Mouse (Mus musculus) forebrain, embryonic 14.5 days (tissue): ENCODE measurements at regions not wholly inside any gene's neighbourhood (a gene's known extent, or its start where the extent isn't known, plus 50 kb on each side); places are given as distances from the start of the nearest gene placed in this dataset.

Source experiments
- ATAC-seq: fragments of 200-750 bp; cut with Nextera tagmentation; 2 replicates; pipeline ENCODE4 v1.8.0; 2017; ENCODE audit warnings: mild to moderate bottlenecking, moderate library complexity
- DNase-seq: peaks from one replicate; pipeline ENCODE4 v3.0.0-alpha.2; 2015; ENCODE audit warnings: low spot score
- H3K27ac ChIP-seq: fragments of 300-500 bp; sonication (generic); 2 replicates; pipeline ENCODE4 v1.5.1; 2014; ENCODE audit warnings: low read depth, mild to moderate bottlenecking, control low read depth, low read length, moderate library complexity
- H3K27me3 ChIP-seq: fragments of 300-500 bp; sonication (generic); replicated peaks from 2 replicates; pipeline ENCODE4 v1.6.1; 2014; ENCODE audit warnings: low read length, control low read depth, mixed read lengths; ENCODE audit not compliant: control insufficient read depth, insufficient read depth
- H3K36me3 ChIP-seq: fragments of 300-500 bp; sonication (generic); 2 replicates; pipeline ENCODE4 v1.6.1; 2014; ENCODE audit warnings: low read length, control low read depth; ENCODE audit not compliant: control insufficient read depth, insufficient read depth
- H3K4me1 ChIP-seq: fragments of 300-500 bp; sonication (generic); 2 replicates; pipeline ENCODE4 v1.6.1; 2014; ENCODE audit warnings: antibody characterized with exemption, low read length, control low read depth; ENCODE audit not compliant: control insufficient read depth, insufficient read depth
- H3K4me2 ChIP-seq: fragments of 300-500 bp; sonication (generic); 2 replicates; pipeline ENCODE4 v1.6.1; 2014; ENCODE audit warnings: mild to moderate bottlenecking, control low read depth, low read length
- H3K4me3 ChIP-seq: fragments of 300-500 bp; sonication (generic); 2 replicates; pipeline ENCODE4 v1.5.1; 2014; ENCODE audit warnings: low read depth, low read length, control low read depth
- H3K9ac ChIP-seq: fragments of 300-500 bp; sonication (generic); 2 replicates; pipeline ENCODE4 v1.6.1; 2014; ENCODE audit warnings: mild to moderate bottlenecking, low read length, control low read depth, moderate library complexity
- H3K9me3 ChIP-seq: fragments of 300-500 bp; sonication (generic); replicated peaks from 2 replicates; pipeline ENCODE4 v1.6.1; 2016; ENCODE audit warnings: low read length, control low read depth, mixed read lengths; ENCODE audit not compliant: control insufficient read depth
- whole genome bisulfite sequencing: fragments of 180-500 bp; shearing (Covaris S2); extraction: QIAGEN DNeasy Blood & Tissue Kit; methylation state at CpG from one replicate; pipeline ENCODE4 v1.1.7; 2014; 5-methylcytosine and 5-hydroxymethylcytosine counted together

GRCm38 (mm10) chr8:10931266-10931665, 77.0 kb downstream of the Irs2 start:
- no peak overlapping the region for H3K9ac ChIP-seq
- H3K4me2 ChIP-seq, result no peak overlapping the region
- no peak overlapping the region for H3K4me3 ChIP-seq
- H3K27ac ChIP-seq, result no peak overlapping the region
- 88% methylated on average over 4 of the region's 4 CpGs for WGBS
- no peaks in the 10 kb centered on the region for H3K27me3 ChIP-seq
- peaks cover 21% of the 10 kb centered on the region for H3K4me1 ChIP-seq
- no peaks in the 10 kb centered on the region for H3K36me3 ChIP-seq
- H3K9me3 ChIP-seq, result no peaks in the 10 kb centered on the region
- no peak for ATAC-seq
- DNase-seq, result no peak

GRCm38 (mm10) chr8:10928836-10929235, 79.4 kb downstream of the Irs2 start:
- no peak overlapping the region for H3K4me3 ChIP-seq
- H3K4me2 ChIP-seq, result no peak overlapping the region
- H3K9ac ChIP-seq, result no peak overlapping the region
- peaks cover 41% of the 10 kb centered on the region for H3K4me1 ChIP-seq
- DNase-seq (peak; percentile 29), ATAC-seq (no peak)
- 71% methylated on average over 3 of the region's 3 CpGs for WGBS
- no peaks in the 10 kb centered on the region for H3K9me3 ChIP-seq
- H3K27me3 ChIP-seq, result no peaks in the 10 kb centered on the region
- peak overlapping the region; percentile 34; the same call in 1 of the 2 replicates for H3K27ac ChIP-seq
- no peaks in the 10 kb centered on the region for H3K36me3 ChIP-seq

GRCm38 (mm10) chr8:10928342-10928794, 79.9 kb downstream of the Irs2 start:
- H3K36me3 ChIP-seq, result no peaks in the 10 kb centered on the region
- ATAC-seq (peak; percentile 18; the same call in 1 of the 2 replicates), DNase-seq (peak; percentile 65)
- 50% methylated on average over 17 of the region's 17 CpGs for WGBS
- no peaks in the 10 kb centered on the region for H3K9me3 ChIP-seq
- no peak overlapping the region; the same call in 1 of the 2 replicates for H3K27ac ChIP-seq
- no peak overlapping the region for H3K4me2 ChIP-seq
- H3K4me1 ChIP-seq, result peaks cover 46% of the 10 kb centered on the region
- H3K27me3 ChIP-seq, result no peaks in the 10 kb centered on the region
- no peak overlapping the region for H3K4me3 ChIP-seq
- no peak overlapping the region for H3K9ac ChIP-seq

- Histone ChIP-seq H3K9ac (no peak overlapping the region), H3K27me3 (no peaks in the 10 kb centered on the region), H3K27ac (no peak overlapping the region), H3K4me3 (no peak overlapping the region), H3K9me3 (no peaks in the 10 kb centered on the region), H3K36me3 (no peaks in the 10 kb centered on the region), H3K4me2 (no peak overlapping the region), H3K4me1 (peaks cover 54% of the 10 kb centered on the region)
- DNase-seq (no peak), ATAC-seq (no peak)
- WGBS, result 59% methylated on average over 3 of the region's 3 CpGs
Observed at GRCm38 (mm10) chr8:10927187-10927586, 81.1 kb downstream of the Irs2 start.

GRCm38 (mm10) chr8:10926518-10926915, 81.7 kb downstream of the Irs2 start:
- peaks cover 61% of the 10 kb centered on the region for H3K4me1 ChIP-seq
- H3K9ac ChIP-seq, result no peak overlapping the region; the same call in 1 of the 2 replicates
- DNase-seq (peak; percentile 44), ATAC-seq (no peak)
- H3K36me3 ChIP-seq, result no peaks in the 10 kb centered on the region
- peak overlapping the region; percentile 34; the same call in 1 of the 2 replicates for H3K4me2 ChIP-seq
- H3K9me3 ChIP-seq, result no peaks in the 10 kb centered on the region
- H3K27ac ChIP-seq, result peak overlapping the region; percentile 59; the same call in 1 of the 2 replicates
- H3K27me3 ChIP-seq, result no peaks in the 10 kb centered on the region
- H3K4me3 ChIP-seq, result no peak overlapping the region

- no peak overlapping the region for H3K4me3 ChIP-seq
- H3K4me2 ChIP-seq, result peak overlapping the region; percentile 34
- H3K9ac ChIP-seq, result peak overlapping the region; percentile 3
- peak; percentile 13 for ATAC-seq
- peaks cover 66% of the 10 kb centered on the region for H3K4me1 ChIP-seq
- no peaks in the 10 kb centered on the region for H3K36me3 ChIP-seq
- no peaks in the 10 kb centered on the region for H3K27me3 ChIP-seq
- WGBS, result under 1% methylated on average over 18 of the region's 18 CpGs
- DNase-seq, result peak; percentile 68
- peak overlapping the region; percentile 59 for H3K27ac ChIP-seq
- no peaks in the 10 kb centered on the region for H3K9me3 ChIP-seq
Observed at GRCm38 (mm10) chr8:10925582-10926517, 82.4 kb downstream of the Irs2 start.

- Histone ChIP-seq H3K4me2 (peak overlapping the region; percentile 34), H3K27me3 (no peaks in the 10 kb centered on the region), H3K4me3 (no peak overlapping the region), H3K27ac (no peak overlapping the region), H3K4me1 (peaks cover 66% of the 10 kb centered on the region), H3K9ac (no peak overlapping the region), H3K36me3 (no peaks in the 10 kb centered on the region), H3K9me3 (no peaks in the 10 kb centered on the region)
- whole genome bisulfite sequencing, result under 1% methylated on average over 20 of the region's 20 CpGs
- peak; percentile 88 for DNase-seq
- peak; percentile 58 for ATAC-seq
Observed at GRCm38 (mm10) chr8:10924526-10925199, 83.6 kb downstream of the Irs2 start.

GRCm38 (mm10) chr8:10924001-10924490, 84.2 kb downstream of the Irs2 start:
- DNase-seq (no peak), ATAC-seq (no peak)
- Histone ChIP-seq H3K4me2 (peak overlapping the region; percentile 34), H3K9me3 (no peaks in the 10 kb centered on the region), H3K27ac (no peak overlapping the region), H3K4me3 (no peak overlapping the region), H3K9ac (no peak overlapping the region), H3K4me1 (peaks cover 66% of the 10 kb centered on the region), H3K27me3 (no peaks in the 10 kb centered on the region), H3K36me3 (no peaks in the 10 kb centered on the region)
- 12% methylated on average over 3 of the region's 3 CpGs for WGBS
